Mouse (Mus musculus) lung, embryonic 16.5 days (tissue): Measurements from ENCODE around the gene Itgb2. TPM values are rescaled to one million over a fixed set of nuclear protein-coding genes. Genes with fewer than 3 reads are reported as not detected.

ENCODE experiments used
- ATAC-seq: fragments of 200-750 bp; cut with Nextera tagmentation; 2 replicates; pipeline ENCODE4 v1.8.0; 2017; ENCODE audit warnings: low read depth, mild to moderate bottlenecking, moderate library complexity
- H3K27ac ChIP-seq: fragments of 300-500 bp; sonication (generic); 2 replicates; pipeline ENCODE4 v1.5.1; 2014; ENCODE audit warnings: mild to moderate bottlenecking, control low read depth, low read length
- H3K27me3 ChIP-seq: fragments of 300-500 bp; sonication (generic); 2 replicates; pipeline ENCODE4 v1.6.1; 2014; ENCODE audit warnings: low read depth, low read length, mixed read lengths; ENCODE audit not compliant: control insufficient read depth, insufficient read depth
- H3K36me3 ChIP-seq: fragments of 300-500 bp; sonication (generic); 2 replicates; pipeline ENCODE4 v1.6.1; 2014; ENCODE audit warnings: low read length; ENCODE audit not compliant: control insufficient read depth, insufficient read depth
- H3K4me1 ChIP-seq: fragments of 300-500 bp; sonication (generic); replicated peaks from 2 replicates; pipeline ENCODE4 v1.6.1; 2014; ENCODE audit warnings: low read length, mixed read lengths; ENCODE audit not compliant: control insufficient read depth, insufficient read depth
- H3K4me2 ChIP-seq: fragments of 300-500 bp; sonication (generic); 2 replicates; pipeline ENCODE4 v1.6.1; 2014; ENCODE audit warnings: low read depth, low read length, control low read depth
- H3K4me3 ChIP-seq: fragments of 300-500 bp; sonication (generic); 2 replicates; pipeline ENCODE4 v1.5.1; 2014; ENCODE audit warnings: mild to moderate bottlenecking, low read length, control low read depth
- H3K9ac ChIP-seq: fragments of 300-500 bp; sonication (generic); 2 replicates; pipeline ENCODE4 v1.6.1; 2014; ENCODE audit warnings: low read length, control low read depth
- H3K9me3 ChIP-seq: fragments of 300-500 bp; sonication (generic); 2 replicates; pipeline ENCODE4 v1.6.1; 2016; ENCODE audit warnings: low read length; ENCODE audit not compliant: control insufficient read depth
- WGBS: fragments of 180-500 bp; shearing (Covaris S2); extraction: QIAGEN DNeasy Blood & Tissue Kit; methylation state at CpG from one replicate; pipeline ENCODE4 v1.1.7; 2014; 5-methylcytosine and 5-hydroxymethylcytosine counted together
- polyA plus RNA-seq: library from polyadenylated mRNA; unstranded; fragments of >200 nt; fragmentation: Nextera tagmentation; extraction: Ambion mirVana; gene quantifications from 2 replicates; pipeline ENCODE4 v1.2.1, GENCODE M21; 2015

Gene Itgb2
- polyA plus RNA-seq, 1 experiment from 2014 or later: 5.3 TPM

DNA sequence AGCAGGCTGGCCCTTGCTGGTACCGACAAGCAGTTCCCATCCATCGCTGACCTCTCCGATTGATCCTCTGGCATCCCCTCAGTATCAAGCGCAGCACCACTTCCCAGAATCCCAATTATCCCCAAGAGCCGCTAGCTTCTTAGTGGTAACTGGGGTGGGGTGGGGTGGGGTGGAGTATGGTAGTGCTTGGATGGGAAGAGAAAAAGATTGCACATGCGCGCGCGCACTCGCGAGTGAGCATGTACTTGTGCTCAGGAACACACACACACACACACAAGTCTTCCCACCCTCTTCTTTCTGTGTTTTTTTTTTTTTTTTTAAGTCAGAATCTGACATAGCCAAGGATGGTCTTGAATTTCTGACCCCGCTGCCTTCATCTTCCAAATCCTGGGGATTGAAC, 7.3 kb upstream of the Itgb2 start:
- 56% methylated on average over 12 of the region's 12 CpGs for WGBS
- ATAC-seq: no peak
- Histone ChIP-seq H3K36me3 (no peaks in the 10 kb centered on the region), H3K4me3 (peak overlapping the region; percentile 14; the same call in 1 of the 2 replicates), H3K4me2 (peak overlapping the region; percentile 53), H3K9me3 (no peaks in the 10 kb centered on the region), H3K4me1 (peaks cover 3% of the 10 kb centered on the region; the same call in 1 of the 2 replicates), H3K9ac (peak overlapping the region; percentile 17; the same call in 1 of the 2 replicates), H3K27me3 (no peaks in the 10 kb centered on the region), H3K27ac (no peak overlapping the region)

GRCm38 (mm10) chr10:77523321-77523720, 6.7 kb upstream of the Itgb2 start:
- Histone ChIP-seq H3K9ac (no peak overlapping the region), H3K27ac (no peak overlapping the region), H3K4me2 (no peak overlapping the region), H3K4me1 (peaks cover 3% of the 10 kb centered on the region; the same call in 1 of the 2 replicates), H3K27me3 (no peaks in the 10 kb centered on the region), H3K4me3 (no peak overlapping the region), H3K9me3 (no peaks in the 10 kb centered on the region), H3K36me3 (no peaks in the 10 kb centered on the region)
- 66% methylated on average over 7 of the region's 7 CpGs for WGBS
- no peak for ATAC-seq

DNA sequence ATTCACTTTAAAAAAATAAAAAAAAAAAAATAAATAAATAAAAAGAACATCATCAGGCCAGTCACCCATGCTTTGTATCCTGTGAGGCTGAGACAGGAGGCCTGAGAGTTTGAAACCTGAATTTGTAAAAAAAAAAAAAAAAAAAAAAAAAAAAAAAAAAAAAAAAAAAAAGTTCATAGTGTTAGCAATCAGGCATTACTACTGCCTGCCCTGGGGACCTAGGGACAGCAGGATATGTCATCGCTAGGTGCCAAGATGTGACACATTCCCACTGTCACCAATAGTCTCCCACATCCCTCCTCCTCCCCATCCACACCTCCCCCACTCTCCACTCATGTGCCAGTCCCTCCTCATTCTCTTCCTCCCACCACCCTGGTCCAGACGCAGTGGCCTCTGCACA, 3.6 kb upstream of the Itgb2 start:
- H3K4me3 ChIP-seq: no peak overlapping the region
- no peaks in the 10 kb centered on the region for H3K9me3 ChIP-seq
- H3K36me3 ChIP-seq: no peaks in the 10 kb centered on the region
- no peak for ATAC-seq
- H3K4me1 ChIP-seq: peaks cover 3% of the 10 kb centered on the region; the same call in 1 of the 2 replicates
- WGBS: 72% methylated on average over 2 of the region's 2 CpGs
- no peaks in the 10 kb centered on the region for H3K27me3 ChIP-seq
- H3K4me2 ChIP-seq: no peak overlapping the region
- no peak overlapping the region for H3K9ac ChIP-seq
- H3K27ac ChIP-seq: no peak overlapping the region

GRCm38 (mm10) chr10:77528634-77529033, 1.4 kb upstream of the Itgb2 start:
- no peak for ATAC-seq
- H3K9me3 ChIP-seq: no peaks in the 10 kb centered on the region
- 77% methylated on average over 6 of the region's 6 CpGs for WGBS

DNA sequence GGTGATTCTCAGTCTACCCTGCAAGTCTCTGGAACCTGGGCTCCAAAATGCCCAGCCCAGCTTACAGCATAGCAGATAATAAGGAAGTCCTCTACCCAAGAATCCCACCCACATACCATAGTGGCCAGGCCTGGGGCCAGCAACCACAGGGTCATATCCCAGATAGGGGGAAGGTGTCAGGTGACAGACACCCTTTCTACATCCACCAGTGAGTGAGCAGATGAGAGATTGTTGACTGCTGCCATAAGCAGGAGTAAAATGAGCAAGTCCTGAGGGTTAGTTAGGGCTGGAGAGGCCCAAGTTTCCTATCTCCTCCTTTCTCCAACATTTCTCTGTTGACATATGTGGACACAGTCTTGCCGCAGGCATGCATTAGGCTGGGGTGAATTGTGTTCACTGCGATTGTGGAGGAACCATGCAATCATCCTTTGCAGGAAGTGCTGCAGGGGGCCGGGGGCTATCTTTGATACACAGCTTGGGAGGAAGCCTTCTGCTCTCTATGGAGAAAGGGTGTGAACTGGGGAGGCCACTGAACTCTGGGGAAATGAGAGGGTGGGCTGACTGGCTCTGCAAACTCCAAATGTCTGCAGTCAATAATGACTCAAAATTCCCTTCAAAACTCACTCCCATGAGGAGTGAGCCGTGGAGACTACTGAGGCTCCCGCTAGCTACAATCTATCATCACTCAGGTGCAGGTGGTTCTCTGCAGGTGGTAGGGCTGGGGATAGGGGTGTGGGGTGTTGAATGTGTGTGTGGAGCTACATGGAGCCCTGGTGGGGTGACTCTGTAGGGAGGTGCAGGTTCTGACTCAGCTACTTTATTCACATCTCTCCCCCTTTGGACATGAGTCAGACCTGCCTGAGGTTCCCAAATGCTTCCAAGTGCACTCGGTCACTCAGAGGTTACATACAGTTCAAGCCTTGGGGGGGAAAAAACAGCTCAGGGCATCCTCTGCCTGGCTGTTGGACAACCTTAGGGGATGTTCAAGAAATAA, 1.3 kb downstream of the Itgb2 start:
- Histone ChIP-seq H3K9ac (no peak overlapping the region), H3K4me2 (no peak overlapping the region)

More at GRCm38 (mm10) chr10:77528634-77529033, 1.4 kb upstream of the Itgb2 start:
- no peaks in the 10 kb centered on the region for H3K36me3 ChIP-seq
- no peaks in the 10 kb centered on the region for H3K27me3 ChIP-seq
- no peak overlapping the region for H3K4me2 ChIP-seq
- no peak overlapping the region for H3K4me3 ChIP-seq
- H3K9ac ChIP-seq: no peak overlapping the region
- no peaks in the 10 kb centered on the region for H3K4me1 ChIP-seq
- H3K27ac ChIP-seq: no peak overlapping the region

GRCm38 (mm10) chr10:77532020-77532413, 2.0 kb downstream of the Itgb2 start:
- H3K9ac ChIP-seq: no peak overlapping the region
- no peaks in the 10 kb centered on the region for H3K4me1 ChIP-seq
- H3K4me3 ChIP-seq: no peak overlapping the region
- 61% methylated on average over 1 of the region's 1 CpGs for WGBS
- no peak overlapping the region for H3K27ac ChIP-seq
- no peak for ATAC-seq
- H3K4me2 ChIP-seq: no peak overlapping the region
- H3K27me3 ChIP-seq: no peaks in the 10 kb centered on the region
- no peaks in the 10 kb centered on the region for H3K9me3 ChIP-seq
- no peaks in the 10 kb centered on the region for H3K36me3 ChIP-seq

More for the DNA sequence above, 1.3 kb downstream of the Itgb2 start:
- no peak overlapping the region for H3K27ac ChIP-seq
- no peaks in the 10 kb centered on the region for H3K9me3 ChIP-seq
- no peaks in the 10 kb centered on the region for H3K4me1 ChIP-seq
- no peaks in the 10 kb centered on the region for H3K27me3 ChIP-seq
- ATAC-seq: no peak
- WGBS: 52% methylated on average over 6 of the region's 6 CpGs
- H3K36me3 ChIP-seq: no peaks in the 10 kb centered on the region
- H3K4me3 ChIP-seq: no peak overlapping the region

GRCm38 (mm10) chr10:77536727-77537126, 6.7 kb downstream of the Itgb2 start:
- Histone ChIP-seq H3K36me3 (no peaks in the 10 kb centered on the region), H3K27me3 (no peaks in the 10 kb centered on the region), H3K9me3 (no peaks in the 10 kb centered on the region), H3K4me1 (no peaks in the 10 kb centered on the region), H3K27ac (no peak overlapping the region), H3K4me2 (no peak overlapping the region), H3K9ac (no peak overlapping the region), H3K4me3 (no peak overlapping the region)
- whole genome bisulfite sequencing: 59% methylated on average over 8 of the region's 8 CpGs
- ATAC-seq: no peak

DNA sequence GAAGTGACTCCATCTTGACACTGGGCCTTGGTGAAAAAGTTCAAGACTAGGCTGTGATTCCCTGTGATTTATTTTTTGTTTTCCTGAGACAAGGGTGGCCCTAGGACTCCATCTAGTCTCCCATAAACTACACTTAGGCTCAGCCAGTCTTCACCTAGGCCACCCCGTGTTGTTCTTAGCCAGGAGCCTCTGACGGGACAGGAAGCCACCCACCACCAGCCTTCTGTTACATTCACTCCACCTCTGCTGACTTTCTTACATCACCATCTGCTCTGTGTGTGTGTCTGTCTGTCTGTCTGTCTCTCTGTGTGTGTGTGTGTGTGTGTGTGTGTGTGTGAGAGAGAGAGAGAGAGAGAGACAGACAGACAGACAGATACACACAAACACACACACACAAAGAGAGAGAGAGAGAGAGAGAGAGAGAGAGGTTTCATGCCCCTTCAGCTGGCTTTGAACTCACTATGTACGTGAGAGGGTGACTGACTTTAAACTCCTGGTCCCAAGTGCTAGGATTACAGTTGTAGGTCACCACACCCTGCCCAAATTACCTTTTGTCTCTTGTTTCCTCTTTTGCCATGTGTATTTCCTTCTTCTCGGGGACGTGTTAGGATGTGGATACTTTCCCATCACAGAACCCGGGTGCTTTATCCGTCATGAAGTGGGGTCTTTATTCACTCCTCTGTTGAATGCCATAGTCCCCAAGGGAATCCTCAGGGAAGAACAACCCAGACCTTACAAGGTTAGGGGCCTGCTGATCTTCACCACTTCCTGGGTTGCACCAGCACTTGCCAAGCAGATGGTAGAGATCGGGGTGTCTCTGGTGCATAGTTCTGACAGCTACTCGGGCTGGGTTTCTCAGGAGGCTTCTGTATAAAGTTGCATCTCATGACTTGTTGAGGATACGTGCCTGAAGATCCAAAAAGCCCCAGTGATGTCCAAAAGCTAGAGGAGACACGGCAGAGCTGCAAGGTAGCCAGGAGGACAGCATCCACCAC, 7.5 kb downstream of the Itgb2 start:
- H3K4me3 ChIP-seq: no peak overlapping the region
- 78% methylated on average over 11 of the region's 11 CpGs for WGBS
- H3K27ac ChIP-seq: no peak overlapping the region
- no peaks in the 10 kb centered on the region for H3K27me3 ChIP-seq
- no peaks in the 10 kb centered on the region for H3K4me1 ChIP-seq
- H3K4me2 ChIP-seq: no peak overlapping the region
- no peaks in the 10 kb centered on the region for H3K9me3 ChIP-seq
- no peak for ATAC-seq
- H3K36me3 ChIP-seq: no peaks in the 10 kb centered on the region
- H3K9ac ChIP-seq: no peak overlapping the region
